Mouse (Mus musculus) forebrain, embryonic 12.5 days (tissue): ENCODE measurements around the gene Lrrc25. TPM values are rescaled to one million over a fixed set of nuclear protein-coding genes. Genes with fewer than 3 reads are reported as not detected.
"Not testable (repeated sequence)": the region's sequence is repeated elsewhere in the genome, so short reads cannot be mapped to it uniquely, and the experiment has no call there.

Experiments used
- ATAC-seq: fragments of 200-750 bp; cut with Nextera tagmentation; 2 replicates; pipeline ENCODE4 v1.8.0; 2017; ENCODE audit warnings: moderate TSS enrichment; ENCODE audit not compliant: low FRiP score
- H3K27ac ChIP-seq: fragments of 300-500 bp; sonication (generic); 2 replicates; pipeline ENCODE4 v1.5.1; 2016; ENCODE audit warnings: mild to moderate bottlenecking
- H3K27me3 ChIP-seq: fragments of 300-500 bp; sonication (generic); 2 replicates; pipeline ENCODE4 v1.6.1; 2016; ENCODE audit warnings: mild to moderate bottlenecking
- H3K36me3 ChIP-seq: fragments of 300-500 bp; sonication (generic); replicated peaks from 2 replicates; pipeline ENCODE4 v1.6.1; 2016; ENCODE audit warnings: mild to moderate bottlenecking
- H3K4me1 ChIP-seq: fragments of 300-500 bp; sonication (generic); 2 replicates; pipeline ENCODE4 v1.6.1; 2016
- H3K4me2 ChIP-seq: fragments of 300-500 bp; sonication (generic); 2 replicates; pipeline ENCODE4 v1.6.1; 2016; ENCODE audit warnings: mild to moderate bottlenecking, moderate library complexity
- H3K4me3 ChIP-seq: fragments of 300-500 bp; sonication (generic); replicated peaks from 2 replicates; pipeline ENCODE4 v1.5.1; 2016; ENCODE audit warnings: mild to moderate bottlenecking
- H3K9ac ChIP-seq: fragments of 300-500 bp; sonication (generic); 2 replicates; pipeline ENCODE4 v1.6.1; 2016; ENCODE audit warnings: mild to moderate bottlenecking
- H3K9me3 ChIP-seq: fragments of 300-500 bp; sonication (generic); 2 replicates; pipeline ENCODE4 v1.6.1; 2016
- WGBS: fragments of 180-500 bp; shearing (Covaris S2); methylation state at CpG from one replicate; pipeline ENCODE4 v1.1.7; 2016; 5-methylcytosine and 5-hydroxymethylcytosine counted together
- polyA plus RNA-seq: library from polyadenylated mRNA; unstranded; fragments of >200 nt; fragmentation: Nextera tagmentation; extraction: Ambion mirVana; gene quantifications from 2 replicates; pipeline ENCODE4 v1.2.1, GENCODE M21; 2016

Gene Lrrc25
- 0.31 and 0.45 TPM in 2 replicates for polyA plus RNA-seq

DNA sequence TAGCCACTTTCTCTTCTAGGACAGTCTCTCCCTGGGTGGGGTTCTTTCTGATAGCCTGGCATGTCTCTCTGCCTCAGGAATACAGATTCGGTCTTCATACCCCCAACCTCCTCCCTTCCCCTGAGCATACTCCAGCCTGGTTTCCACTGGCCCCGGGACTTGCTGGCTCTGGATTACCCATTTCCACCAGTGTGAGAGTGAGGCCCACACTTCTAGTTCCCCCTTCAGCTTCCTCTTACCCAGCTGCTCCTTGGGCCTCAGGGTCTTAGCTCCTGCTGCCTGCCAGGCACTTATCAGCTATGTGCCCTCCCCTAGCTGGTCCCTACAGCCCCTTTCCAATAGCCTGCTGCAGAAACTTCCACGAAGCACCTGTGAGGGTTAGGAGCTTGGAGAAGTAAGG is at the start of gene Lrrc25:
TSS of gene Lrrc25 (plus strand) at position 262 of the 400 bp plus-strand sequence.
- Histone ChIP-seq H3K36me3 (no peaks in the 10 kb centered on the region), H3K27me3 (peaks cover 14% of the 10 kb centered on the region), H3K4me2 (no peak within 1 kb of the TSS), H3K27ac (no peak within 1 kb of the TSS), H3K9ac (no peak within 1 kb of the TSS), H3K4me1 (peaks cover 23% of the 10 kb centered on the region), H3K9me3 (no peaks in the 10 kb centered on the region), H3K4me3 (no peak within 1 kb of the TSS)
- WGBS, result 89% methylated on average over 3 of the region's 3 CpGs
- no peak for ATAC-seq

- Histone ChIP-seq H3K4me1 (0 out of 2 replicates have a peak, but pooled peaks cover 5% of the 10 kb centered on the region), H3K4me3 (no peak overlapping the region), H3K9me3 (no peaks in the 10 kb centered on the region), H3K4me2 (no peak overlapping the region), H3K36me3 (peaks cover 11% of the 10 kb centered on the region; the same call in 1 of the 2 replicates), H3K27me3 (no peaks in the 10 kb centered on the region), H3K9ac (no peak overlapping the region), H3K27ac (no peak overlapping the region)
- ATAC-seq, result no peak
Measured at GRCm38 (mm10) chr8:70570360-70570759, 45.6 kb upstream of the Lrrc25 start.

DNA sequence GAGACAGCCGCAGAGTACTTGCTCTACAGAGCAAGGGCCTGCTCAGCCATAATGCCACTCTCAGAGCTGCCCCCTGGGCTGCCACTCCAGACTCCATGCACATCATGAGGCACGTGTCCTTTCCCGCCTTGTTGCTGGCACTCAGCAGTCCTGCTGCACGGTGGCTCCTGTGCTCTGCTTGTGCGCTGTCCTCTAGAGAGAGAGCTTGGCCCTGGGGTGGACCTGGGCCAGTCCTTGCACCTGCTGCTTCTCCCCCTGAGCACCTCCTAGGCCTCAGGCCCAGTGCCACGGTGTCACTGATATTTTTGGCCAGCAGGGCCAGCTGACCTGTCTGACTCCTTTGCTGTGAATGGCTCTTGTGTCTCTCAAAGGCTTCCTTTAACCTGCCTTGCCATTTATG is 45.0 kb upstream of the Lrrc25 start:
- 80% methylated on average over 6 of the region's 6 CpGs for WGBS
- Histone ChIP-seq H3K4me1 (0 out of 2 replicates have a peak, but pooled peaks cover 5% of the 10 kb centered on the region), H3K27me3 (no peaks in the 10 kb centered on the region), H3K9ac (no peak overlapping the region), H3K4me3 (no peak overlapping the region), H3K36me3 (peaks cover 11% of the 10 kb centered on the region; the same call in 1 of the 2 replicates), H3K4me2 (no peak overlapping the region), H3K9me3 (no peaks in the 10 kb centered on the region), H3K27ac (no peak overlapping the region)
- no peak for ATAC-seq

DNA sequence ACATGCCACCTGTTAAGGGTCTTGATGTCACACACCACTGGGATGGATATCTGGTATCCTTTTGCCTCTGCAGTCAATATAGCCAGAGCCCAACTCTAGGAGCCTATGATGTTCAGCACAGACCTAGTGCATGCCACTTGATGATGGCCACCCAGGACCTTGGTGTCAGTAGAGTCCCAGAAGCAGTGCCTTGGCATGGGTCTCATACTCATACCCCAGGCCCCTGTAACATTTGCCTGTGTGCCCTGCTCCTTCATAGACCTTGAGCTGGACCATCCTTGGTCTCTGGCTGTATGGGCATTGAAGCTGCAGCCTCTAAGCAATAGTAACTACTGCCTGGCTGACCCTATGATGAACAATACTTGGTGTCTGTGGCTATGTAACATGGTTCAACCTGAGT is 41.7 kb upstream of the Lrrc25 start:
- Histone ChIP-seq H3K36me3 (peaks cover 25% of the 10 kb centered on the region), H3K27me3 (no peaks in the 10 kb centered on the region)
- ATAC-seq, result no peak

DNA sequence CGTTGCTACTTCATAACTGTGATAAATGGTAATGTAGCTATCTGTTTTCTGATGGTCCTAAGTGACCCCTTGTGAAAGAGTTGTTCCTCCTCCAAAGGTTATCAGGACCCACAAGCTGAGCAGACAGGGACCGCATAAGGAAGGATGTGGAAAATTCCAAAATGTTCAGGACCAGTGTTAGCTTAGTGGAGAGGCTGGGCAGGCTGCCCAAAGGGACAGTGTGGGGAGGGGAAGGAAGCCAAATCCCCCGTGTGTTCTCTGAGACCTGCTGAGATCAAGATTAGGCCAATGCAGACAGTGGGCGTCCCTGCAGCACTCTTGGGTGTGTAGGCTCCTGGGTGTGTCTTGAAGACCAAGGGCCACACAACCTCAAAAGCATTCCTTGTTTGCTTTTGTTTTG is 41.0 kb upstream of the Lrrc25 start:
- Histone ChIP-seq H3K9me3 (no peaks in the 10 kb centered on the region), H3K9ac (no peak overlapping the region), H3K4me2 (no peak overlapping the region), H3K27me3 (no peaks in the 10 kb centered on the region), H3K36me3 (peaks cover 26% of the 10 kb centered on the region), H3K4me1 (0 out of 2 replicates have a peak, but pooled peaks cover 5% of the 10 kb centered on the region), H3K4me3 (no peak overlapping the region), H3K27ac (no peak overlapping the region)
- 89% methylated on average over 4 of the region's 4 CpGs for WGBS
- no peak for ATAC-seq

More for the DNA sequence above, 41.7 kb upstream of the Lrrc25 start:
- H3K4me3 ChIP-seq, result no peak overlapping the region
- no peaks in the 10 kb centered on the region for H3K9me3 ChIP-seq
- 0 out of 2 replicates have a peak, but pooled peaks cover 5% of the 10 kb centered on the region for H3K4me1 ChIP-seq
- H3K9ac ChIP-seq, result no peak overlapping the region
- no peak overlapping the region for H3K27ac ChIP-seq
- no peak overlapping the region for H3K4me2 ChIP-seq

DNA sequence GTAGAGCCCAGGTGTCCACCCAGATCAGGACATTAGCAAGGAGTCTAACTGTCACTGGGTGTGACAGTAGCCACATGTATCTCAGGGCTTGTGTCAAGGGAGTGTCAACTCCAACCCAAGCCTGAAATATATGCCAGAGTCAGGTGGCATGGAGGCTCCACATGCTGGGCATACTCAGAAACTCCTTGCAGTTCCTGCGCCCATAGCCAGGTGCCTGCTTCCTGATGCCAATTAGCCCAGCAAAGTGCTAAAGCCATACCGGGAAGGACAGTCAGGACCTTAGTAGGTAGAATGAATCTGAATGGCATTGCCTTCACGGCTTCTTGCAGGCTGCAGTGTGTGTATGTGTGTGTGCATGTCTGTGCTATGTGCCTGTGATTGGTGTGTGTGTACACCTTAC is 38.7 kb upstream of the Lrrc25 start:
- Histone ChIP-seq H3K36me3 (peaks cover 49% of the 10 kb centered on the region), H3K4me1 (no peaks in the 10 kb centered on the region), H3K9ac (no peak overlapping the region), H3K4me2 (no peak overlapping the region), H3K9me3 (no peaks in the 10 kb centered on the region), H3K4me3 (no peak overlapping the region), H3K27me3 (no peaks in the 10 kb centered on the region), H3K27ac (no peak overlapping the region)
- 95% methylated on average over 3 of the region's 3 CpGs for WGBS
- ATAC-seq, result no peak

DNA sequence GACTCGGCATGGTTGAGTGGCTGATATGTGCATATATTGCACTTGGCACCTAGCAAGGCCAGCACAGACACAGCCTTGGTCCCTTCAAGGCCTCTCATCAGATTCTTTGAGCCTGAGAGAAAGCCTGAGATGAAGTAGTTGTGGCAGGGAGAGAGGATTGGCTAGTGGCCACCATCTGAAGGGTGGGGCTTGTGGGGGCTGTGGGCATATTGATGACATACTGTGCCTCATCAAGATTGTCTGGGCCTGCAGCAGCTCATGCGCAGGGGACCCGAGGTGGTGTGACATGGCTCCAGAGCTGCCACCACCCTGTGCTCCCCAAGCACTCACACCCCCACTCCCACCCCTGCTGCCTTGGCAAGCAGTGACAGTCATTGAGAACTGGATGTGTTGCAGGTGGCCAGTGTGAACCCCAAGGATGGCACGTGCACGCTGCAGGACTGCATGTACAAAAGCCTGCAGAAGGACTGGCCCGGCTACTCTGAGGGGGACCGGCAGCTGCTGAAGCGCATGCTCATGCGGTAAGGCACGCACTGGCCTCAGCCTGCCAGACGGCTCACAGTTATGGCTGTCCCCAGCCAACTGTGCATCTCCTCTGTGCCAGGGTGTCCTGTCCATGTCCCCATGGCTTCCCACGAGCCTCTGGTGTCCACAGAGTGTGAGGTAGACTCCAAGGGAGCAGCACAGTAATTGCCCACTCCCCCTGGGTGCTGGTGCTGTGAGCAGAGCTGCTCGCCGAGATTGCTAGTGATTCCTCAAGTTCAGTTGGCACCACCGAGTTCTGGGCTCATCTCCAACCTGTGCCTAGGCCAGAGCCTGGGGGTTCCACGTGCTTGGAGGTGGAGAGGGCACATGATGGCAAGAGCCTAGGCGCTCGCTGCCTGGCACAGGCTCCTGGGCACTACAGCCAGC is 32.2 kb upstream of the Lrrc25 start:
- Histone ChIP-seq H3K36me3 (peaks cover 90% of the 10 kb centered on the region), H3K27ac (no peak overlapping the region), H3K4me2 (no peak overlapping the region), H3K27me3 (no peaks in the 10 kb centered on the region), H3K4me3 (no peak overlapping the region), H3K4me1 (no peaks in the 10 kb centered on the region), H3K9me3 (no peaks in the 10 kb centered on the region), H3K9ac (peak overlapping the region; percentile 7; the same call in 1 of the 2 replicates)
- WGBS, result 95% methylated on average over 18 of the region's 18 CpGs
- no peak for ATAC-seq

DNA sequence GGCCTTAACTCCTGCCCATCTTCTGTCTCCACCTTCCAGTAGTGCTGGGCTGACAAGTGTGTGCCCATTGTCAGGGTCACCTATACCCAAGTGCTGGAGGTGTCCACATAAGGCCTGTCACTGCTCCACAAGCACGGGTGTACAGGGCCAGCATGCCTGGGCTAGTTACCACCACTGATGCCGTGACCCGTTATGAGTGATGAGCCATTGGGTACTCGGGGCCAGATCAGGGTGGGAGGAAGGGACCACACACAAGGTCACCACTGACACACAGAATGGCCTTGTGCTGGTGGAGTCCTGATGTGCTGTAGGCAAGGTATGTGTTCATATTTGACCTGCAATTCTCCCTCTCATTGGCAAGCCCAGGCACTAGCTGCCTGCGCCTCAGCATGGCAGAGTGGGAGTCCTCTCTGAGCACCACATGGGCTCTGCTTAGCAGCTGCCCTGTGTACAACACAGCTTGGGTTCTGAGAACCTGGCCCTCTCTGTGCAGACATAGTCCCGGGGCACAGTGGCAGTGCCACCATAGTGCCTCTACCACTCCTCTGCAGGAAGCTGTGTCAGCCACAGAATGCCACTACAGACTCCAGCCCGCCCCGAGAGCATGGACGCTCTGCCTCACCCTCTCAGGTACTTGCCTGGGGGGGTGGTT is 31.2 kb upstream of the Lrrc25 start:
- Histone ChIP-seq H3K4me3 (no peak overlapping the region), H3K4me1 (no peaks in the 10 kb centered on the region), H3K9ac (no peak overlapping the region), H3K27me3 (no peaks in the 10 kb centered on the region), H3K36me3 (peaks cover 93% of the 10 kb centered on the region), H3K4me2 (no peak overlapping the region), H3K9me3 (no peaks in the 10 kb centered on the region), H3K27ac (no peak overlapping the region; the same call in 1 of the 2 replicates)
- ATAC-seq, result peak; percentile 10; the same call in 1 of the 2 replicates
- WGBS, result 93% methylated on average over 9 of the region's 9 CpGs

DNA sequence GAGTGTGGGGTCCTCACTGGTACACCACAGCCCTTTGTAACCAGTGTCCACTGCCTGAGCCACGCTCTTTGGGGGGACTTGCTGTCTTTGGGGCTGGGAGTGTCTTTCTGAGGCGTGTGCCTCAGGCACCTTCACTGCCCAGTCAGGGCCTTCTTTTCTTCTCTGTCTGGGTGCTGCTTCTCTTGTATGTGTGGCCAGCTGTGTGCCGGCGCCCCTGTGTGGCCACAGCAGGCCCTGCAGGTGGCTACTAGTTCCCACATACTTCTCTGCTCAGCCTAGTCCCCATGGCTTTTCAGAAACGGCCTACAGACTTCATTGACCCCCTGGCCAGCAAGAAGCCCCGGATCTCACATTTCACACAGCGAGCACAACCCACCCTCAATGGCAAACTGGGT is 30.7 kb upstream of the Lrrc25 start:
- no peaks in the 10 kb centered on the region for H3K4me1 ChIP-seq
- H3K9ac ChIP-seq, result no peak overlapping the region
- H3K4me3 ChIP-seq, result no peak overlapping the region
- ATAC-seq, result peak; percentile 73
- no peak overlapping the region for H3K4me2 ChIP-seq
- H3K36me3 ChIP-seq, result peaks cover 94% of the 10 kb centered on the region
- H3K27ac ChIP-seq, result no peak overlapping the region; the same call in 1 of the 2 replicates
- no peaks in the 10 kb centered on the region for H3K9me3 ChIP-seq
- H3K27me3 ChIP-seq, result no peaks in the 10 kb centered on the region
- 47% methylated on average over 7 of the region's 7 CpGs for WGBS

DNA sequence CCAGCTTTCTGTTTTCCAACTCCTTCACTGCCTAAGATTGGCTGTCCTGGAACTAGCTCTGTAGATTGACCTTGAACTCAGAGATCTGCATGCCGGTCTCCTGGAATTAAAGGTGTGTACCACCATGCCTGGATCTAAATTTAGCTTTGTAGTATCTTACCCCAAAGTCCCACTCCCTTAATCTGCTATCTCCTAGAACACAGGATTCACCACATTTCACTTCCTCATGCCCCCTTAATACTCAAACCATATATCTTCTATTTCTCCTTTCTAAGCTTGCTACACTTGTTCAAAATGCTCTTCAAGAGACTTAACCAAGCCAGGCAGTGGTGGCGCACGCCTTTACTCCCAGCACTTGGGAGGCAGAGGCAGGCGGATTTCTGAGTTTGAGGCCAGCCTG is 28.0 kb upstream of the Lrrc25 start:
- H3K36me3 ChIP-seq, result peaks cover 89% of the 10 kb centered on the region
- not testable (repeated sequence) for H3K4me3 ChIP-seq

GRCm38 (mm10) chr8:70591569-70591968 is 24.4 kb upstream of the Lrrc25 start:
- no peaks in the 10 kb centered on the region for H3K9me3 ChIP-seq
- H3K36me3 ChIP-seq, result peaks cover 65% of the 10 kb centered on the region
- no peak overlapping the region for H3K4me3 ChIP-seq
- WGBS, result 87% methylated on average over 12 of the region's 12 CpGs
- no peak overlapping the region; the same call in 1 of the 2 replicates for H3K27ac ChIP-seq
- no peak overlapping the region for H3K4me2 ChIP-seq
- H3K27me3 ChIP-seq, result peaks cover 8% of the 10 kb centered on the region
- H3K9ac ChIP-seq, result no peak overlapping the region
- peaks cover 27% of the 10 kb centered on the region for H3K4me1 ChIP-seq
- no peak for ATAC-seq

More for the DNA sequence above, 28.0 kb upstream of the Lrrc25 start:
- H3K9me3 ChIP-seq, H3K4me1 ChIP-seq, H3K4me2 ChIP-seq, H3K27me3 ChIP-seq, H3K9ac ChIP-seq, ATAC-seq, H3K27ac ChIP-seq: not testable (repeated sequence)
- WGBS, result 95% methylated on average over 4 of the region's 4 CpGs

DNA sequence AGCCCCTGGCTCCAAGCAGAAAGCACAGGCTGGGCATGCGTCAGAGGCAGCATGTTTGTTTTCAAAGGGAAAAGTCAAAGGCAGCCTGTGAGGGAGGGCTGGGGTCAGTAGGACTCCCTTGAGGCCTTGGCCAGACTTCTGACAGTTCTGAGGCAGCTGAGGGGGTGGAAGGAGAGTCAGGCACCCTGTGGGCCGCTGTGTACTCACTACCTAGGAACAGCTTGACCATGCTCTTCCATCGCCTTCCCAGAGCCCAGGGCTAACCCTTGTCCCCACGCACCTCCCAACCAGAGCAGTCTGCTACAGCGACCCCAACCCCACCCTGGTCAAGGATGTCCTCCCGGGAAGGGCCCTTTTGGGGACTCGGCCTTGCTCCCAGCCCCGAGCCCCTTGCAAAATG is 22.8 kb upstream of the Lrrc25 start:
- Histone ChIP-seq H3K9ac (no peak overlapping the region), H3K4me2 (peak overlapping the region; percentile 99), H3K36me3 (peaks cover 56% of the 10 kb centered on the region)

More for the DNA sequence above, 22.8 kb upstream of the Lrrc25 start:
- H3K27ac ChIP-seq, result peak overlapping the region; percentile 51; the same call in 1 of the 2 replicates
- ATAC-seq, result no peak
- 0 out of 2 replicates have a peak overlapping the region, but pooled peaks have one; percentile 62 for H3K4me3 ChIP-seq
- 58% methylated on average over 8 of the region's 8 CpGs for WGBS
- H3K9me3 ChIP-seq, result no peaks in the 10 kb centered on the region
- peaks cover 43% of the 10 kb centered on the region for H3K4me1 ChIP-seq
- peaks cover 22% of the 10 kb centered on the region for H3K27me3 ChIP-seq
